ENCODE assay signal across 29 mouse cellular contexts in genomic region chr8:103894589-103894988, GRCm38 (mm10).
DNase-seq lines count a peak whose midpoint lies in the region; ATAC-seq and TF ChIP-seq lines count a peak whose summit lies in the region.
"Had no signal": no experiment of that assay in that cellular context is flagged by ENCODE, and none has a peak within 500 bp of the region (broad histone marks: within the 10 kb centered on the region; RNA-seq: fewer than 3 reads in every experiment).

No protein-coding gene starts in this region.

- H3K4me3 ChIP-seq in forebrain, embryonic 13.5 days = no peak overlapping the region
- H3K4me3 ChIP-seq in forebrain, embryonic 10.5 days = no peak overlapping the region
- no peak overlapping the region for H3K4me3 ChIP-seq in forebrain, postnatal 0 days (ENCODE audit: low read depth, low read length)
- no peak overlapping the region for H3K4me3 ChIP-seq in kidney, adult 2 months (ENCODE audit: insufficient read depth, low read depth, low read length)
- H3K4me3 ChIP-seq: embryonic facial prominence, embryonic 10.5 days; embryonic facial prominence, embryonic 13.5 days; erythroblast, embryonic 14.5 days; heart, embryonic 12.5 days; heart, embryonic 15.5 days; hindbrain, embryonic 10.5 days; hindbrain, embryonic 13.5 days; intestine, embryonic 15.5 days had no signal

- no peaks in the 10 kb centered on the region for H3K9me3 ChIP-seq in forebrain, embryonic 13.5 days (replicated peaks)
- H3K9me3 ChIP-seq in forebrain, embryonic 10.5 days = no peaks in the 10 kb centered on the region
- no peaks in the 10 kb centered on the region for H3K9me3 ChIP-seq in forebrain, postnatal 0 days (ENCODE audit: low read length)
- H3K9me3 ChIP-seq: embryonic facial prominence, embryonic 10.5 days; embryonic facial prominence, embryonic 13.5 days; heart, embryonic 12.5 days; heart, embryonic 15.5 days; hindbrain, embryonic 10.5 days; hindbrain, embryonic 13.5 days; intestine, embryonic 15.5 days had no signal

- H3K27me3 ChIP-seq in forebrain, embryonic 13.5 days = no peaks in the 10 kb centered on the region
- H3K27me3 ChIP-seq in forebrain, embryonic 10.5 days (ENCODE audit: poor library complexity, severe bottlenecking) = no peaks in the 10 kb centered on the region
- H3K27me3 ChIP-seq in forebrain, postnatal 0 days (ENCODE audit: insufficient read depth, low read length) = no peaks in the 10 kb centered on the region
- H3K27me3 ChIP-seq in kidney, adult 2 months (replicated peaks; ENCODE audit: control insufficient read depth, insufficient read depth, low read length) = no peaks in the 10 kb centered on the region
- H3K27me3 ChIP-seq: embryonic facial prominence, embryonic 13.5 days; heart, embryonic 12.5 days; heart, embryonic 15.5 days; hindbrain, embryonic 13.5 days; intestine, embryonic 15.5 days had no signal

- no peaks in the 10 kb centered on the region for H3K36me3 ChIP-seq in forebrain, embryonic 13.5 days (ENCODE audit: poor library complexity, severe bottlenecking)
- no peaks in the 10 kb centered on the region for H3K36me3 ChIP-seq in forebrain, embryonic 10.5 days (replicated peaks)
- H3K36me3 ChIP-seq in forebrain, postnatal 0 days (ENCODE audit: insufficient read depth) = no peaks in the 10 kb centered on the region
- no peaks in the 10 kb centered on the region for H3K36me3 ChIP-seq in kidney, adult 2 months (ENCODE audit: control insufficient read depth, insufficient read depth, low read length)
- H3K36me3 ChIP-seq: embryonic facial prominence, embryonic 10.5 days; embryonic facial prominence, embryonic 13.5 days; heart, embryonic 12.5 days; heart, embryonic 15.5 days; hindbrain, embryonic 10.5 days; hindbrain, embryonic 13.5 days; intestine, embryonic 15.5 days had no signal

- TF ChIP-seq POLR2A in kidney, adult 2 months (IDR thresholded peaks at IDR 0.05; ENCODE audit: low read depth, low read length) = no peak

- H3K4me1 ChIP-seq in forebrain, embryonic 13.5 days = no peaks in the 10 kb centered on the region
- H3K4me1 ChIP-seq in forebrain, embryonic 10.5 days = no peaks in the 10 kb centered on the region
- H3K4me1 ChIP-seq in forebrain, postnatal 0 days (ENCODE audit: insufficient read depth) = peaks cover 5% of the 10 kb centered on the region; the same call in 1 of the 2 replicates
- no peaks in the 10 kb centered on the region for H3K4me1 ChIP-seq in kidney, adult 2 months (ENCODE audit: control insufficient read depth, insufficient read depth, low read length)
- H3K4me1 ChIP-seq: hindbrain, embryonic 10.5 days; hindbrain, embryonic 13.5 days; intestine, embryonic 15.5 days had no signal

- ATAC-seq in forebrain, embryonic 13.5 days = peak; percentile 55; the same call in 1 of the 2 replicates
- peak; percentile 60; the same call in 1 of the 2 replicates for ATAC-seq in forebrain, postnatal 0 days
- ATAC-seq: activated CD4-positive, CD25-positive, alpha-beta regulatory T cell, adult 4 months; hindbrain, embryonic 16.5 days had no signal

- H3K4me2 ChIP-seq in forebrain, embryonic 13.5 days = no peak overlapping the region
- H3K4me2 ChIP-seq in forebrain, postnatal 0 days (ENCODE audit: low read depth) = no peak overlapping the region
- H3K4me2 ChIP-seq: embryonic facial prominence, embryonic 13.5 days; heart, embryonic 12.5 days; heart, embryonic 15.5 days; hindbrain, embryonic 13.5 days; intestine, embryonic 15.5 days had no signal

- DNase-seq in forebrain, embryonic 10.5 days (ENCODE audit: extremely low spot score, low spot score) = no peak
- peak; percentile 14 for DNase-seq in layer of hippocampus, adult 11-12 months (ENCODE audit: low spot score)
- no peak for DNase-seq in layer of hippocampus, postnatal 25 days (ENCODE audit: extremely low spot score in 1 of 2, low spot score in 1 of 2)
- DNase-seq in brain, adult 2 months (ENCODE audit: low read depth, low spot score) = peak; percentile 18
- peak; percentile 61 for DNase-seq in forebrain, postnatal 0 days
- DNase-seq in cerebellum, adult 8-10 months = no peak
- DNase-seq in kidney, adult 2 months = no peak
- DNase-seq: adrenal gland, adult 8-10 months; adrenal gland, postnatal 25 days; cerebellum, adult 11 months; cerebellum, adult 2 months; cerebellum, postnatal 10 days; cerebellum, postnatal 36 days; embryo, embryonic 11 days; gastrocnemius, postnatal 25 days; heart, adult 18-20 months; heart, postnatal 10 days; heart, postnatal 36 days had no signal

- H3K27ac ChIP-seq in forebrain, embryonic 13.5 days = no peak overlapping the region
- H3K27ac ChIP-seq in forebrain, embryonic 10.5 days = no peak overlapping the region
- no peak overlapping the region for H3K27ac ChIP-seq in forebrain, postnatal 0 days (ENCODE audit: low read depth, low read length)
- no peak overlapping the region for H3K27ac ChIP-seq in kidney, adult 2 months (ENCODE audit: insufficient read depth, low read depth, low read length)
- H3K27ac ChIP-seq: embryonic facial prominence, embryonic 10.5 days; embryonic facial prominence, embryonic 13.5 days; heart, embryonic 15.5 days; hindbrain, embryonic 10.5 days; hindbrain, embryonic 13.5 days; intestine, embryonic 15.5 days had no signal

- no peak overlapping the region for H3K9ac ChIP-seq in forebrain, embryonic 13.5 days
- no peak overlapping the region for H3K9ac ChIP-seq in forebrain, postnatal 0 days
- H3K9ac ChIP-seq: embryonic facial prominence, embryonic 13.5 days; heart, embryonic 12.5 days; heart, embryonic 15.5 days; hindbrain, embryonic 13.5 days; intestine, embryonic 15.5 days had no signal

- WGBS in forebrain, embryonic 13.5 days = 78% methylated on average over 6 of the region's 6 CpGs
- 96% methylated on average over 6 of the region's 6 CpGs for WGBS in forebrain, embryonic 10.5 days
- WGBS in forebrain, postnatal 0 days = 47% methylated on average over 6 of the region's 6 CpGs
- 84% methylated on average over 6 of the region's 6 CpGs for WGBS in kidney, adult 2 months

- TF ChIP-seq CTCF in forebrain, postnatal 0 days (IDR thresholded peaks at IDR 0.05; ENCODE audit: low read depth) = no peak
- no peak for TF ChIP-seq CTCF in kidney, adult 2 months (conservative IDR thresholded peaks at IDR 0.05; ENCODE audit: insufficient read depth, insufficient read length, low read depth, low read length)

Comparison
In these comparisons a context has a peak if more than half of its experiments do, and no peak if none do; other contexts are left out.
1. DNase-seq: peak in layer of hippocampus, adult 11-12 months (single experiment), brain, adult 2 months (single experiment) and forebrain, postnatal 0 days (single experiment); none in forebrain, embryonic 10.5 days (single experiment), layer of hippocampus, postnatal 25 days (0 of 2), cerebellum, adult 8-10 months (single experiment) and kidney, adult 2 months (single experiment).